Mouse (Mus musculus): ENCODE data around the gene Ap1s3. TPM values are rescaled to one million over a fixed set of nuclear protein-coding genes. Genes with fewer than 3 reads are reported as not detected.

Ap1s3 gene
- polyA plus RNA-seq (2015; fragmentation: Nextera tagmentation; extraction: Ambion mirVana) = not detected in 2 replicates

DNA sequence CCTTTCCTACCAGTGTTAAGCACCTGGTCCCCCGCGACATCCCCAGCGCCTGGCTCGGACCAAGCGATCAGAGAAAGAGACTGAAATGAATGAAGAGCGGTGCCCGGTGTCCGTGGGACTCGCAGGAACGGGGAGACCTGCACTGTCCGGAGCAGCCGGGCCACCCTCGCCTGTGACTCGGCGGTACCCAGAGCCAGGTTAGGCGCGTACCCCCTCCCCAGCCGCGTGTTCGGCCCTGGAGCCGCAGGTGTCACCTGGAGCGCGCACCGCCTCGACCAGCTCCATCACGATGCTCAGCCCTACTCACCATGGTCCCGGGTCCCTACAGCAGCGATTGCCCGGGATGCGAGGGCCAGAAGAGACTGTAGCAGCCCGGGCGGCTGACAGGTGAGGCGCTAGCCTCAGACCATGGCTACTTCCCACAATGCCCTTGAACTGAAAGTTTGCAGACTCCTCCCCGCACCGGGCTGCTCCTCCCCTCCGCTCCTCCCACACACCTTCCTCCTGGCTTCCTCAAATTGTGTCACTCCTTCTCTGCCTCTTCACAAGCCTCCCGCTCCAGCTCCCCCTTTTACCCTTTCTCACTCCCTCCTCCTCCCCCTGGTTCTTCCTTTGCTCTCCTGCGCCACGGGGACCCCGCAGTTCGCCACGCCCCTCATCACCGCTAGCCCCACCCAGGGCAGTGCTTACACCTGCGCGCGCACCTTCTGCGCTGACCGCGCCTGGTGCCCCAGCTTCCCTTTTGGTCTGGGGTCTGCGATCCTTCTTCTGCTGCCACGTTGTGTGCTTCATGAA lies at the start of gene Ap1s3:
Gene Ap1s3, minus strand, starts transcription at position 430 of the 795 bp plus-strand sequence.
- under 1% methylated on average over 51 of the region's 51 CpGs for WGBS
- peak; percentile 89 for ATAC-seq (ENCODE audit: low read depth)
- Histone ChIP-seq H3K27ac (replicated peaks) (no peak within 1 kb of the TSS), H3K36me3 (no peaks in the 10 kb centered on the region), H3K4me3 (peak within 1 kb of the TSS; percentile 55), H3K9me3 (no peaks in the 10 kb centered on the region), H3K4me1 (replicated peaks) (peaks cover 17% of the 10 kb centered on the region), H3K9ac (peak within 1 kb of the TSS; percentile 64), H3K4me2 (peak within 1 kb of the TSS; percentile 92), H3K27me3 (peaks cover 45% of the 10 kb centered on the region)

DNA sequence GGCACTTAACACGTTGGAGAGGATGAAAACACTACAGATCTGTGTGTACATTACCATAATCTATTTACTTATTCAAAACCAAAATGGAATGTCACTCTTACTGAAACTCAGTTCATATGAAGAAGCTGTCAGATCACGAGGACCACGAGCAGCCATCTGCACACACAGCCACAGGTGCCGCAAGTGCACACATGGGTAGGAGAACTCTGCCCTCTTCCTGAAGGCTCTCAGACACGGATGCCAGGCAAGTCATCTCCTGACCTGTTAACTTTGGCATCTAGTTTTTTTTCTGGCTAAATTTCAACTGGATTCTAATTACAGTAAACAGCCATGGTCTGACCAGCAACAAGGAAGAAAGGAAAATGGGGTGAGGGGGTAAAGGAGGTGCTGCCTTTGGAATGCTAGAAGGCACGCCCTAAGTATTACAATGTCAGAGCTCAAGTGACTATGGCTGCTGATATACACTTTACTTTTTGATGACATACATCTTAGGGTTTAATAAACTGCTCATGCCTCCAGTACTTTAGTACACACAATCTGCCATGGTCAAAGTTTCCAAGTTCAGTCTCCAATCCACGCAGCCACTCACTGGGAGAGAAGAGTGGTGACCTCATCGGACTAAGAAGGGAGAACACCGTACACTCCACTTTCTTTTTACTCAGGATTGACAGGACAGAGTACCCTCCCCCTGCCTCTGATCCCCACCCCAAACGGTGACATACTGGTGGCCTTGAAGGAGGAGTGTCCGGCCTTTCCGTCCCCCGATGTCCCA lies 42.6 kb upstream of the Ap1s3 start:
- ATAC-seq (ENCODE audit: low read depth) = no peak
- no peak overlapping the region for H3K9ac ChIP-seq
- no peaks in the 10 kb centered on the region for H3K27me3 ChIP-seq
- peaks cover 10% of the 10 kb centered on the region for H3K4me1 ChIP-seq (replicated peaks)
- H3K9me3 ChIP-seq = no peaks in the 10 kb centered on the region
- WGBS = 91% methylated on average over 13 of the region's 13 CpGs
- peaks cover 46% of the 10 kb centered on the region for H3K36me3 ChIP-seq
- no peak overlapping the region for H3K4me3 ChIP-seq
- H3K4me2 ChIP-seq = no peak overlapping the region
- H3K27ac ChIP-seq (replicated peaks) = no peak overlapping the region

DNA sequence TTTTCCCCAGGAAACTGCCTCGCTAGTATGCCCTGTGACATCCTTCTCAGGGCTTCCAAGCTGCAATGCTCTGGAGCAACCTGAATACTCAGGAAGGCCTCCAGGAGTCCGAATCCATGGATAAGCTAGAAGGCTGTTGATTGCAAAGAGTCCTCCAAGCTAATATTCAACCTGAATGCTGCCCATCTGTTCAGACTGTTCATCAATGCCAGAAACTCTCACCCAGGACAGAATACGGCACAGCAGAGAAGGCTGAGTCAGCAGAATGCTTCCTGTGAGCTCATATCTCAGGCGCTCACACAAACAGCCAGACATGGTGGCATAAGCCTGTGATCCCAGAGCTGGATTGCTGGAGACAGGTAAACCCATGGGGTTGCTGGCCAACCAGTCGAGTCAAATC lies 41.3 kb upstream of the Ap1s3 start:
- Histone ChIP-seq H3K9me3 (no peaks in the 10 kb centered on the region), H3K4me1 (replicated peaks) (peaks cover 10% of the 10 kb centered on the region), H3K9ac (no peak overlapping the region), H3K4me2 (no peak overlapping the region), H3K27me3 (no peaks in the 10 kb centered on the region), H3K27ac (replicated peaks) (no peak overlapping the region), H3K4me3 (no peak overlapping the region), H3K36me3 (peaks cover 54% of the 10 kb centered on the region)
- no peak for ATAC-seq (ENCODE audit: low read depth)
- 86% methylated on average over 5 of the region's 5 CpGs for WGBS

DNA sequence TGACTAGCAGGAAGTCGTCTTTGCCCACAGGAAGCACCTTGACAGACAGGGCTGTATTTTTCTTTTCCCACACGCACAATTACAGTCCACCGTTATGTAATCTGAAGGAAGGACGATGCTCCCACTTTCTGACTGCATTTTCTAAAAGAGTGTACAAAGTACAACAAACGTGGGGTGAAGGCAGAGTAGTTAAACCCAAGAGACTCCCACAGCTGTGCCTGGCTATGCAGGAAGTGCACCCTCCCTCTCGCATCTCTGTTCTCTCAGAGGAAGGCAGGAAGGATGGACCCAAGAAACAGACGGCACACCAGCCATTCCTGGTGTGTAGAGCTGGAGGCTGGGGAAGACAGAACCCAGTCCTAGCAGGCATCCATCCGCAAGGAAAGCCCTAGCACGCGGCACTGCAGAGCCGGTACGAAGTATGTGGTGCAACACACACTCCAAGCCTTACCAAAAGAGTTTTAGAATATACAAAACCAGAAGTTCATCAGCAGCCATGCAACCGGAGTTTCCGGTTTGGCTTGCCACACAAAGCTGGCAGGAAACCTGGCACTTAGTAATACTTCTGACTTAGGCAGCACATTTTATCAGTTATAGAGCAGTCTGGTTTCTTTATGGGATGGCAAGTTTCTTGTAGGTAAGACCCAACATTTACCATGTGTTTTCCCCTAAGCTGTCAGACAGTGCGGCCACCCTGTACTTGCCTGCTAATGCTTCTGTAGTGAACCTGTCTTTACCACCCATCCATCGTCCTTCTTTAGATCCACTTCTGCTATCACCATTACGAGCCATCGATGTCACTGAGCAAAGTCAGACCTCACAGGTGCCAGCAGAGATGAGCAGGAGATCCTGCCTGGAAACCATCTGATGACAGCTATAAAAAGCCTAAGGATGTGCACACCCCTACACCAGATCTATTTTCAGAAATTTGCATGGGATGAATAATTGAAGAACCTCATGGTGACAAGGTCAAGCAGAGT lies 39.7 kb upstream of the Ap1s3 start:
- 87% methylated on average over 18 of the region's 18 CpGs for WGBS
- no peak for ATAC-seq (ENCODE audit: low read depth)

DNA sequence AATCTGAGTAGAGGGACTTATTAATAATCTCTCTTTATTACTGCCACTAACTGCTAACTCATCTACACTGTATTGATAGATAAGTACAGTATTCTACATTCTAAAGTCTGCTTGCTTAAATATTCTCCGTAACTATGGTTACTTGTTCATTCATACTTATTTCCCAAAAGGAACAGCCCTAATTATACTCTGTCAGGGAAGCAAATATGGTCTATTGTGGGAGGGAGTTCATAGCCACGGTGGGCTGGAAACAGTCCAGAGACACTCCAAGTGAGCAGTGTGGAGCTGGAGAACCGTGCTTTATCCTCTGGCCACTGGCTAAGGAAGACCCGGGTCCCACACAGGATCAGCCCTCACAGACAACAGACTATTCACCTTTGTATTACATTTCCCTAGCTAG lies 38.9 kb upstream of the Ap1s3 start:
- Histone ChIP-seq H3K36me3 (peaks cover 73% of the 10 kb centered on the region), H3K27ac (replicated peaks) (peak overlapping the region; percentile 33; the same call in 1 of the 2 replicates), H3K9ac (no peak overlapping the region), H3K4me3 (no peak overlapping the region), H3K4me2 (no peak overlapping the region), H3K9me3 (no peaks in the 10 kb centered on the region), H3K27me3 (no peaks in the 10 kb centered on the region), H3K4me1 (replicated peaks) (peaks cover 10% of the 10 kb centered on the region)
- WGBS = 63% methylated on average over 4 of the region's 4 CpGs
- ATAC-seq (ENCODE audit: low read depth) = no peak

More for the DNA sequence above, 39.7 kb upstream of the Ap1s3 start:
- Histone ChIP-seq H3K4me3 (no peak overlapping the region), H3K36me3 (peaks cover 66% of the 10 kb centered on the region), H3K9ac (no peak overlapping the region), H3K9me3 (no peaks in the 10 kb centered on the region), H3K4me2 (no peak overlapping the region), H3K4me1 (replicated peaks) (peaks cover 10% of the 10 kb centered on the region), H3K27me3 (no peaks in the 10 kb centered on the region), H3K27ac (replicated peaks) (no peak overlapping the region)

DNA sequence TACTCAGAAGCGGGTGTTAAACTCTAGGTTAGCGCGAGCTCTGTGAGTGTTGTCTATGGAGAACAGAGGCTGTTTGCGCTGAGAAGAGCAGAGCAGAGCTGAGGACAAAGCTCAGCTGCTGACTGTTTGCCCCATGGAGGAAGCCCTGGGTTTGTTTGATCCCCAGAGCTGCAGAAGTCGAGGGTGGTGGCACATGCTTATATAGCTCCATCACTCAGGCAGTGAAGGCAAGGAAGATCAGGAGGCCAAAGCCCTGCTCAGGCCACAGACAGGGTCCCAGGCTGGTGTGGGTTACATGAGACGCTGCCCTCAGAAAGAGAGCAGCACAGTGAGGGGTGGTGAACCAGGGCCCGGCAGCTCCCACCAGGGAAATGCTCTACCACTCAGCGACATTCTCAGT lies 38.4 kb upstream of the Ap1s3 start:
- Histone ChIP-seq H3K4me3 (no peak overlapping the region), H3K9me3 (no peaks in the 10 kb centered on the region), H3K27me3 (no peaks in the 10 kb centered on the region), H3K4me2 (no peak overlapping the region), H3K9ac (no peak overlapping the region), H3K36me3 (peaks cover 76% of the 10 kb centered on the region), H3K4me1 (replicated peaks) (peaks cover 10% of the 10 kb centered on the region), H3K27ac (replicated peaks) (peak overlapping the region; percentile 33; the same call in 1 of the 2 replicates)
- no peak for ATAC-seq (ENCODE audit: low read depth)
- 85% methylated on average over 8 of the region's 8 CpGs for WGBS

DNA sequence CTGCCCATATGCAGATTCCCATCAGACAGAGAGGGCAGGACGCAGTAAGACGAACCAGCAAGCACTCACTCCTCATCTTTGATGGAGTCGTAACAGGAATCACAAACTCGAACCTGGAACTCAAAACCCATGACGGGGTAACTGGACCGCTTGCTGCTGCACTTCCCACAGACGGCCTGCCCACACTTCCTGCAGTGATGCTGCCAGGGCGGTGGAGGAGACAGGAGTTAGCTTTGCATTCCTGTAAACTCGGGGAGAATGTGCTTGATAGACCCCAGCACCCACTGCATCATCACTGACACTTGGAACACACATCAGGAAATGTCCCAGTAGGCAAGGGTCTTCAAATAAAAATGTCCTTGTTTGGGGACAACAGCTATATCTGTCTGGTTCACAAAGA lies 35.6 kb upstream of the Ap1s3 start:
- Histone ChIP-seq H3K4me2 (no peak overlapping the region), H3K9me3 (no peaks in the 10 kb centered on the region), H3K36me3 (peaks cover 71% of the 10 kb centered on the region), H3K4me3 (no peak overlapping the region), H3K27ac (replicated peaks) (no peak overlapping the region), H3K27me3 (no peaks in the 10 kb centered on the region), H3K4me1 (replicated peaks) (peaks cover 10% of the 10 kb centered on the region), H3K9ac (no peak overlapping the region)
- WGBS = 92% methylated on average over 9 of the region's 9 CpGs
- no peak for ATAC-seq (ENCODE audit: low read depth)

DNA sequence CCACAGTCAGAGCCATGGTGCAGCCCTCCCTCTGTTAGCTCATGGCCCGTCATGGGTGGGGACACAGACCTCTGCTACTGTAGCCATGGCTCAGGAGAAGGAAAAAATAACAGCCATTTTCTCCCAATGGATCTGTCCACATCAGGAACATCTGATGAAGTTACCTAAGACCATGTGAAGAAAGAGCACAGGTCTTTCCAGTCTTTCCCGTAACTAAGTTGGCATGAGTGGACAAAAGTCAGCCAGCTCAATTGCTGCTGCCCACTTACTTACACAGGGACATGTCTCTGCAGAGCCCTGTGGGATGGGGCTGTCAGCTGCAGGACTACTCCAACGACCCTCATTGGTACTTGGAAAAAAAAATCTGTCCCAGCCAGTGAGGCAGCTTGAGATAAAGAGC lies 34.9 kb upstream of the Ap1s3 start:
- WGBS = 89% methylated on average over 3 of the region's 3 CpGs
- no peaks in the 10 kb centered on the region for H3K27me3 ChIP-seq
- no peak overlapping the region for H3K27ac ChIP-seq (replicated peaks)
- peaks cover 72% of the 10 kb centered on the region for H3K36me3 ChIP-seq
- no peak overlapping the region for H3K4me2 ChIP-seq
- H3K9me3 ChIP-seq = no peaks in the 10 kb centered on the region
- no peak overlapping the region for H3K9ac ChIP-seq
- H3K4me3 ChIP-seq = no peak overlapping the region
- peaks cover 10% of the 10 kb centered on the region for H3K4me1 ChIP-seq (replicated peaks)
- no peak for ATAC-seq (ENCODE audit: low read depth)

DNA sequence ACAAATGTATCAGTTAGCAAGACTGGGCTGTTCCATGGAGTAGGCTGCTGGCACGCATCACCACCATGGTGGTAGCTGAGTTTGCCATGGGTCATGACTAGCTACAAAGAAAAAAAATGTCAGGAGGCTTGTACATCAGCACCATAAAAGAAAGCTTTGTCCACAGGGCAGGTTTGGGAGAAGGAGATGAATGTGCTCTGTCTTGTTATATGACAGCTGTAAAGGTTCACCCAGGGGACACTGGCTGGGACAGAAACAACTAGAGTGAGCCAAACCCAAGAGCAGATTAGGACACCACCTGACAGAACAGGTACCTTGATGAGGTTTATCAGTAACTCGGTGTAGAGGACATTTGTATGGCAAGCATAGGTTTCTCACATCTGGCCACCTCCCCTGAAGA lies 32.9 kb upstream of the Ap1s3 start:
- Histone ChIP-seq H3K4me2 (no peak overlapping the region), H3K27me3 (no peaks in the 10 kb centered on the region), H3K4me1 (replicated peaks) (no peaks in the 10 kb centered on the region), H3K27ac (replicated peaks) (no peak overlapping the region), H3K9me3 (no peaks in the 10 kb centered on the region), H3K4me3 (no peak overlapping the region), H3K36me3 (peaks cover 65% of the 10 kb centered on the region), H3K9ac (no peak overlapping the region)
- 81% methylated on average over 2 of the region's 2 CpGs for WGBS
- ATAC-seq (ENCODE audit: low read depth) = no peak

DNA sequence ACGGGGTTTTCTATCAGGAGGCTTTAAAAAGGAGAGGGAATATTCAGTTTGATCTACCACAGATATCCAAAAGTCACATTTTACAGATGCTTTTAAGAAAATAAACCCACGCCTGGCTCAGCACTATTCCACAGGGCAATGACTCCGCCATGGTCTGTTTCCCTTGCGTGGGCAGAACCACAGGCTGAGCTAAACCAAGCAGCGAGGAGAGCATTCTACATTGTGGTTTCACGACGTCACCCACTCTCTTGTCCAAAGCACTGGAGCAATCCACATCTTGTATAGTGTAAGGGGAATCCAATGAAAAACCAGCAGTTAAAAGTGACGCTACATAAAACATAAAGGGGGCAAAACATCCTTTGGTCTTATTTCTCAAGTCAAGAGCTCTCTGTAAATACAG lies 31.7 kb upstream of the Ap1s3 start:
- no peak overlapping the region for H3K4me2 ChIP-seq
- no peaks in the 10 kb centered on the region for H3K4me1 ChIP-seq (replicated peaks)
- no peaks in the 10 kb centered on the region for H3K9me3 ChIP-seq
- H3K9ac ChIP-seq = no peak overlapping the region
- 85% methylated on average over 8 of the region's 8 CpGs for WGBS
- peaks cover 57% of the 10 kb centered on the region for H3K36me3 ChIP-seq
- no peaks in the 10 kb centered on the region for H3K27me3 ChIP-seq
- no peak overlapping the region for H3K27ac ChIP-seq (replicated peaks)
- no peak overlapping the region for H3K4me3 ChIP-seq
- ATAC-seq (ENCODE audit: low read depth) = no peak

DNA sequence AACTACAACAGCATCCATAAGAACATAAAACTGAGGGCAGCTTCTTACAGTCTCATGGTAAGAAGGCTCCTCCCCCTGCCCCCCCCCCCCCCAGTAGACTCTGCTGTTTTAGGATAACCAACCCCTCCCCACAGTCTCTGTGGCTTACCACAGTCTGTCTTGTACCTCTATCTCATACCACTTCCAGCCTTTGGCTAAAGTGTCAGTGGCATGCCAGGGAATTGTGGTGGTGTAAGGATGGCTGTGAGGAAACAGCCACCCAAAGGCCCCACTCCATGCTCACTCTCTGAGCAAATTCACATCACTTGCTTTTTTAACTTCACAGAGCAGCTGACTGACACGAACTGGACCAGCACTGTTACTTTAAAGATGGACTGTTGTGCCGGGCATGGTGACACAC lies 26.7 kb upstream of the Ap1s3 start:
- Histone ChIP-seq H3K4me2 (no peak overlapping the region), H3K27me3 (no peaks in the 10 kb centered on the region), H3K36me3 (peaks cover 17% of the 10 kb centered on the region; the same call in 1 of the 2 replicates), H3K9me3 (no peaks in the 10 kb centered on the region), H3K4me3 (no peak overlapping the region), H3K4me1 (replicated peaks) (peaks cover 12% of the 10 kb centered on the region), H3K9ac (no peak overlapping the region), H3K27ac (replicated peaks) (no peak overlapping the region)
- WGBS = 85% methylated on average over 2 of the region's 2 CpGs
- ATAC-seq (ENCODE audit: low read depth) = no peak
